Mouse (Mus musculus) C2C12 (cell line): Measurements from ENCODE around the gene Ccdc83. TPM values are rescaled to one million over a fixed set of nuclear protein-coding genes. Genes with fewer than 3 reads are reported as not detected.

ENCODE experiments used
- H3K27me3 ChIP-seq: one replicate; pipeline ENCODE4 v1.6.1; 2011; ENCODE audit not compliant: control insufficient read depth, insufficient read depth, insufficient read length
- H3K36me3 ChIP-seq: one replicate; pipeline ENCODE4 v1.6.1; 2011; ENCODE audit not compliant: control insufficient read depth, insufficient read depth
- H3K4me3 ChIP-seq: one replicate; pipeline ENCODE4 v1.5.1; 2011; ENCODE audit warnings: mild to moderate bottlenecking, control low read depth; ENCODE audit not compliant: poor library complexity, insufficient read depth, severe bottlenecking
- H3K79me2 ChIP-seq: one replicate; pipeline ENCODE4 v1.6.1; 2011; ENCODE audit not compliant: control insufficient read depth, insufficient read depth
- H3K79me3 ChIP-seq: one replicate; pipeline ENCODE4 v1.6.1; 2011; ENCODE audit warnings: low read depth, control low read depth
- H3ac ChIP-seq: one replicate; pipeline ENCODE3; 2011; ENCODE audit warnings: low read depth; ENCODE audit not compliant: control insufficient read depth, insufficient read length
- CEBPB ChIP-seq: IDR thresholded peaks from one replicate; pipeline ENCODE4 v1.6.1; 2011; ENCODE audit warnings: low read depth, mild to moderate bottlenecking, control low read depth, moderate library complexity
- CTCF ChIP-seq: IDR thresholded peaks from one replicate; pipeline ENCODE4 v1.5.1; 2011; ENCODE audit not compliant: control insufficient read depth, insufficient read depth, insufficient read length
- FOSL1 ChIP-seq: IDR thresholded peaks from one replicate; pipeline ENCODE4 v1.8.0; 2011; ENCODE audit warnings: mild to moderate bottlenecking, low read length; ENCODE audit not compliant: poor library complexity, insufficient read depth, severe bottlenecking
- MAX ChIP-seq: IDR thresholded peaks from one replicate; pipeline ENCODE4 v1.6.1; 2011; ENCODE audit warnings: mild to moderate bottlenecking, control low read depth
- MYOD1 ChIP-seq: IDR thresholded peaks from one replicate; pipeline ENCODE4 v1.6.1; 2011; ENCODE audit warnings: low read depth; ENCODE audit not compliant: control insufficient read depth, insufficient read length
- MYOG ChIP-seq: IDR thresholded peaks from one replicate; pipeline ENCODE4 v1.6.1; 2011; ENCODE audit not compliant: control insufficient read depth, insufficient read length; ENCODE audit errors: extremely low read depth
- USF1 ChIP-seq: IDR thresholded peaks from one replicate; pipeline ENCODE4 v1.6.1; 2011; ENCODE audit warnings: low read depth, mild to moderate bottlenecking, control low read depth, moderate library complexity
- polyA plus RNA-seq: library from polyadenylated mRNA; unstranded; fragments of >200 nt; fragmentation: generic; extraction: Trizol; gene quantifications from one replicate; pipeline ENCODE4 v1.2.1, GENCODE M21; 2012; ENCODE audit warnings: missing spikeins

Gene Ccdc83
- polyA plus RNA-seq, 1 experiment, result not detected

DNA sequence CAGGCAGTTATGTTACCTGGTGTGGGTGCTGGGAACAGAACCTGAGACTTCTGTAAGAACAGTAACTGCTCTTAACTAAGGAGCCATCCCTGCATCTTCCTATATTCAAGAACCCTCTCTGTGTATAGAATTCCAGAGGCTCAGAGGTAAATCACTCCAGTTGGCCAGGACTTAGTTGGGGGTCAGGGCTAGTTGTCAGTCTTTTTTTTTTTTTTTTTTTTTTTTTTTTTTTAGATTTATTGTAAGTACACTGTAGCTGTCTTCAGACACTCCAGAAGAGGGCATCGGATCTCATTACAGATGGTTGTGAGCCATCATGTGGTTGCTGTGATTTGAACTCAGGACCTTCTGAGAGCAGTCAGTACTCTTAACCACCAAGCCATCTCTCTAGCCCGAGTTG is 44.1 kb downstream of the Ccdc83 start:
- H3K27me3 ChIP-seq, result no peaks in the 10 kb centered on the region
- no peak overlapping the region for H3K4me3 ChIP-seq
- TF ChIP-seq MYOD1, result no peak
- TF ChIP-seq FOSL1, result no peak
- TF ChIP-seq MAX, result no peak
- no peak for TF ChIP-seq USF1
- TF ChIP-seq CEBPB, result no peak
- TF ChIP-seq MYOG, result no peak
- TF ChIP-seq CTCF, result no peak
- H3K79me3 ChIP-seq, result no peaks in the 10 kb centered on the region
- H3ac ChIP-seq, result no peak overlapping the region
- no peaks in the 10 kb centered on the region for H3K79me2 ChIP-seq
- no peaks in the 10 kb centered on the region for H3K36me3 ChIP-seq

DNA sequence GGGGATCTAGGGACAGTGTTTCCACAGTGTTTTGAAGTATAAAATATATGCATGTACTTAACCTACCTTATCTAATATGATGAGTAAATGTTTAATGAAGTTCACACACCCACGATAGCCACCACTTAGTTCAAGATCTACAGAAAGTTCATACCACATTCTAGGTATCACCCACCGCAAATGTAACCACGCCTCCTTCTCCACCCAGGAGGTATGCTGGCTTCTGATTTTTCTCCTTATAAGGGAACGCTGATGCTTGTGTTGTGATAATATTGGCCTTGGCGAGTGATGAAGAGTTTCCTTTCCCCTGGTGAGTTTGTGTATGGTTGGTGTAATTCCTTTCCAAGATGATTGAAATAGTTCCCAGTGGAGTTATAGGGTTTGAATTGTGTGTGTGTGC is 47.5 kb downstream of the Ccdc83 start:
- Histone ChIP-seq H3K79me2 (no peaks in the 10 kb centered on the region), H3K36me3 (no peaks in the 10 kb centered on the region), H3K79me3 (no peaks in the 10 kb centered on the region), H3ac (no peak overlapping the region), H3K4me3 (no peak overlapping the region), H3K27me3 (no peaks in the 10 kb centered on the region)
- TF ChIP-seq CTCF (no peak), MYOD1 (no peak), FOSL1 (no peak), USF1 (no peak), MYOG (no peak), MAX (no peak), CEBPB (no peak)

DNA sequence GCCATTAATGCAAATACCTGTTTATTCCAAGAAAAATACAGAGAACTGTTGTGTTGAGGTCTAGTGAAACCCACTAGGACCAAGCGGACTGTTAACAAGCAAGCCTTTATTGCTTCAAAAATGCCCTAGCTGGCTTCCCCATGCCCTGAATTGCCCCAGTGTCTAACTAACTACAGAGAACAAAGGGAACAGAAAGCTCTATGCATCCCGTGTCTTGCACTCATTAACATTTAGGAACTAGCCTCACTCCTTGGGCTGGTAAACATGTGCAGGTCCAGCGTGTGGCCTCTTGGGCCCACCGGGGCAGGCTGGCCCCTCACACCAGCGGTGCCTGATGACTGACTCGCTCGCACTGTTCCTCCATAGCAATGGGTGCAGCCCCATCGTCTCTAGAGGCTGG is 49.1 kb downstream of the Ccdc83 start:
- Histone ChIP-seq H3K36me3 (no peaks in the 10 kb centered on the region), H3K4me3 (no peak overlapping the region), H3K27me3 (no peaks in the 10 kb centered on the region), H3ac (no peak overlapping the region), H3K79me3 (no peaks in the 10 kb centered on the region), H3K79me2 (no peaks in the 10 kb centered on the region)
- TF ChIP-seq MAX (no peak), MYOG (no peak), CEBPB (no peak), USF1 (no peak), CTCF (no peak), MYOD1 (no peak), FOSL1 (no peak)

DNA sequence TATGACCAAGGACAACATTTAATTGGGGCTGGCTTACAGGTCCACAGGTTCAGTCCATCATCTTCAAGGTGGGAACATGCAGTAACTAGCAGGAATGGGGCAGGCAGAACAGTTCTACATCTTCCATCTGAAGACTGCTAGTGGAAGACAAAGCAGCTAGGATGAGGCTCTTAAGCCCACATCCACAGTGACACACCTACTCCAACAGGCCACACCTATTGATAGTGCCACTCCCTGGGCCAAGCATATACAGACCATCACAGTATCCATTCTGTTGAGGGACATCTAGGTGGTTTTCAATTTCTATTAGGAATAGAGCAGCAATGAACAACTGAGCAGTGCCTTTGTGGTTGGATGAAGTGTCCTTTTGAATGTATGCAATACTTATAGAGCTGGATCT is 54.6 kb downstream of the Ccdc83 start:
- peaks cover 30% of the 10 kb centered on the region for H3K36me3 ChIP-seq
- TF ChIP-seq CEBPB (no peak), MYOG (no peak), MYOD1 (no peak), MAX (no peak), USF1 (no peak), FOSL1 (no peak), CTCF (no peak)
- no peaks in the 10 kb centered on the region for H3K79me3 ChIP-seq
- no peaks in the 10 kb centered on the region for H3K27me3 ChIP-seq
- H3K79me2 ChIP-seq, result no peaks in the 10 kb centered on the region
- H3K4me3 ChIP-seq, result no peak overlapping the region
- H3ac ChIP-seq, result no peak overlapping the region

- H3K79me3 ChIP-seq, result no peaks in the 10 kb centered on the region
- no peak overlapping the region for H3K4me3 ChIP-seq
- no peaks in the 10 kb centered on the region for H3K27me3 ChIP-seq
- H3ac ChIP-seq, result no peak overlapping the region
- H3K79me2 ChIP-seq, result no peaks in the 10 kb centered on the region
- TF ChIP-seq MYOG (no peak), FOSL1 (no peak), MYOD1 (no peak), CTCF (no peak), MAX (no peak), CEBPB (no peak), USF1 (no peak)
- H3K36me3 ChIP-seq, result peaks cover 32% of the 10 kb centered on the region
Observed at GRCm38 (mm10) chr7:90210116-90210515, 55.5 kb downstream of the Ccdc83 start.

- peaks cover 5% of the 10 kb centered on the region for H3K79me3 ChIP-seq
- H3K27me3 ChIP-seq, result no peaks in the 10 kb centered on the region
- TF ChIP-seq MYOG (no peak), CEBPB (no peak), USF1 (no peak), MYOD1 (no peak), MAX (no peak), FOSL1 (no peak), CTCF (no peak)
- H3K4me3 ChIP-seq, result no peak overlapping the region
- H3K36me3 ChIP-seq, result peaks cover 25% of the 10 kb centered on the region
- H3K79me2 ChIP-seq, result no peaks in the 10 kb centered on the region
- no peak overlapping the region for H3ac ChIP-seq
Observed at GRCm38 (mm10) chr7:90203914-90204313, 61.7 kb downstream of the Ccdc83 start.
